Mouse (Mus musculus) macrophage (primary cell): Measurements from ENCODE around the gene Cdh6. TPM values are rescaled to one million over a fixed set of nuclear protein-coding genes. Genes with fewer than 3 reads are reported as not detected.

Source experiments
- H3K27ac ChIP-seq: fragments of 350-480 bp; formaldehyde crosslinking; 2 replicates; pipeline ENCODE4 v1.9.0; 2021
- H3K36me3 ChIP-seq: fragments of 350-480 bp; formaldehyde crosslinking; 2 replicates; pipeline ENCODE4 v1.9.0; 2021; ENCODE audit errors: inconsistent target
- H3K4me3 ChIP-seq: fragments of 350-480 bp; formaldehyde crosslinking; 2 replicates; pipeline ENCODE4 v1.9.0; 2021; ENCODE audit errors: inconsistent target
- H3K79me2 ChIP-seq: fragments of 350-480 bp; formaldehyde crosslinking; 2 replicates; pipeline ENCODE4 v1.9.0; 2021; ENCODE audit errors: inconsistent target
- WGBS: methylation state at CpG from one replicate; pipeline ENCODE4 v1.1.7; 2026; ENCODE audit warnings: inconsistent platforms; ENCODE audit not compliant: missing documents; 5-methylcytosine and 5-hydroxymethylcytosine counted together
- polyA plus RNA-seq: library from polyadenylated mRNA; stranded (reverse); fragments of 250-400 nt; gene quantifications from 3 replicates; pipeline ENCODE4 v1.2.4, GENCODE M21; 2018; ENCODE audit warnings: inconsistent platforms

Gene Cdh6
- polyA plus RNA-seq, 1 experiment from 2014 or later, result not detected

DNA sequence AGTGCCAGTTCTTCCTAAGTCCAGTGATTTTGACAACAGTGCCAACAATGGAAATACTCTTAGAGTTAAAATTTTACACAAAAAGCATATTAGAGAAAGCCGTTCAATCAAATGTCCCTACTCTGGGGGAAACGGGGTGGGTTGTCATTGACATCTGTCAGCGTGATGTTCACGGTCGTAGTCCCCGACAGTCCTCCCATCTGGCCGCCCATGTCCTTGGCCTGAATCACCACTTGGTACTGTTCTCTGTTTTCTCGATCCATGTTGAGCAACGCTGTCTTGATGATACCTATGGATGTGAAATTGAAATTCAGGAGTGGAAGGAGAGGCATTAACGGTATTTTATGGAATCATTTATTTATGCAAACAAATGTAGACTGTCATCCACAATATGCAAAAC, 116.2 kb downstream of the Cdh6 start:
- no peak overlapping the region for H3K4me3 ChIP-seq
- H3K79me2 ChIP-seq, result no peaks in the 10 kb centered on the region
- 92% methylated on average over 10 of the region's 10 CpGs for WGBS
- H3K36me3 ChIP-seq, result no peaks in the 10 kb centered on the region
- no peak overlapping the region for H3K27ac ChIP-seq

DNA sequence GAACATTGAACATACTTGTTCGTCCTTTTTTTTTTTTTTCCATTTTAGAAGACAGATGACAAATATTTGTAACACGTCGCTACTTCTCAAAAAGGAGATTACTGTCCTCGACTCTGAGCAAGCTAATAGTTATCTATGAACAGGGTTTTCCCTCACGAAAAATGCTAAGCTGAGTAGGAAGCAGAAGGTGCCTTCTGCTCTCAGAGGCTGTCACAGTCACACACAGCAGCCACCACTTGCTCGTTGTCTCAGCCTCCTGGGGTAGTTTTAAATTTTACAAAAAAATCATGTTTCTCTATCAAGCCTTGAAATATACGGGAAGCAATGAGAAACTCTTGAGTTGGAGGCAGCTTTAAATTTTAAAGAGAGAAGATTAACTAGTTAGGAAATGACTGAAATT, 125.6 kb downstream of the Cdh6 start:
- H3K4me3 ChIP-seq, result no peak overlapping the region
- H3K79me2 ChIP-seq, result no peaks in the 10 kb centered on the region
- H3K27ac ChIP-seq, result no peak overlapping the region
- WGBS, result 88% methylated on average over 7 of the region's 7 CpGs
- H3K36me3 ChIP-seq, result no peaks in the 10 kb centered on the region

DNA sequence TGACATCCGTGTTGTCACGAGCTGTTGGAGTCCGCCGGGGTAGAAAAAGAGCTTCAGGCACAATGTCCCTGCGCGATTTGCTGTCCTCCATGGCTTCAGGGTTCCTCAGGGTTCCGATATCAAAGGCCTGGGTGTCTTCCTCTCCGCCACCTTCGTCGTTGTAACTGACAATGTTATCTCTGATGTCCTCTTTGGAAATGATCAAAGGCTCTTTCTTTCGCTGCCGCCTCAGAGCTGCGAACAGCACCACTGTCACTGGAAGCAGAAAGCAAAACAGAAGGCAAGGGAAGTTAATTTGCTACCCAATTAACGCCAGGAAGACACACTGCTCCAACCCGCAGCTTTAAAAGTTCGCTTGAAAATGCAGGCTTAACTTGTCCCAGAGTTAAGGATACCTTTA, 139.0 kb downstream of the Cdh6 start:
- no peaks in the 10 kb centered on the region for H3K36me3 ChIP-seq
- WGBS, result 48% methylated on average over 16 of the region's 16 CpGs
- H3K4me3 ChIP-seq, result no peak overlapping the region
- H3K27ac ChIP-seq, result no peak overlapping the region
- H3K79me2 ChIP-seq, result no peaks in the 10 kb centered on the region

DNA sequence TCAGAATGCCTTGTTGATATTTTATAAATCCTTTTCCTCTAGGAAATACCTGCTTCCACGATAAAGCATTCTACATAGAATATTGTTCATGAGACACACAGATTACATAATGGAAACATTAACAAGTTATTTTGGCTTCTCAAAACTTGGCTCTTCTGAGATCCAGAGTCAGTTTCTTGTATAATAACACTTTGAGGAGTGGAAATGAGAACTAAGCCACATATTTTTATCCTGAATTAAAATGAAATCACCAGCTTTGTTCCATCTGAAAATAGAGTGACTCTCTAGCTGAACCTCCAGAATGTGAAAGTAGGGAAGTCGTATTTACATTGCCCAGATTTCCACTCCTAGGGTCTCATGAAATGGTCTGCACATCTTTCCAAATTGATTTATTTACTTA, 142.8 kb downstream of the Cdh6 start:
- H3K27ac ChIP-seq, result no peak overlapping the region
- 85% methylated on average over 2 of the region's 2 CpGs for WGBS
- no peak overlapping the region for H3K4me3 ChIP-seq
- no peaks in the 10 kb centered on the region for H3K36me3 ChIP-seq
- H3K79me2 ChIP-seq, result no peaks in the 10 kb centered on the region

- Histone ChIP-seq H3K27ac (no peak overlapping the region), H3K79me2 (no peaks in the 10 kb centered on the region), H3K4me3 (no peak overlapping the region), H3K36me3 (no peaks in the 10 kb centered on the region)
- WGBS, result 27% methylated on average over 5 of the region's 5 CpGs
These were observed 146.0 kb downstream of the Cdh6 start for GRCm38 (mm10) chr15:13027513-13027912.

GRCm38 (mm10) chr15:13016756-13017357, 156.6 kb downstream of the Cdh6 start:
- H3K4me3 ChIP-seq, result no peak overlapping the region
- no peaks in the 10 kb centered on the region for H3K79me2 ChIP-seq
- WGBS, result 77% methylated on average over 2 of the region's 2 CpGs
- H3K27ac ChIP-seq, result no peak overlapping the region
- no peaks in the 10 kb centered on the region for H3K36me3 ChIP-seq

DNA sequence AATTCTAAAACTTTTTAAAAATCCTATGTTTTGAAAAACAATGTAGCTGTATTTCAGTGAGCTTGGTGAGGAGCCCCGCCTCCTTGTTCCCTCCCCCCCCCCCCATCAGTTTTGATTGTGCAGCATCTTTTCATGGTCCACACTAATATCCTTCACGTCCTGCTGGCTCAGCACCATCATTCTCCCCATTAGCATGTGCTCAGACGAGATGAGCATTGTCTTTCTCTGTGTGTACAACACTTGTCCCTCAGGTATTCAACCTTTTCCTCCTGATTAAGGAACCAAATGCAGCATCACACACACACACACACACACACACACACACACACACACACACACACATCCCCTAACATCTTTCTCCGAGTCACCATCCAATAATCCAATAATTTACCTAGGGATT, 164.7 kb downstream of the Cdh6 start:
- WGBS, result 70% methylated on average over 4 of the region's 4 CpGs
- Histone ChIP-seq H3K79me2 (no peaks in the 10 kb centered on the region), H3K4me3 (no peak overlapping the region), H3K27ac (no peak overlapping the region), H3K36me3 (no peaks in the 10 kb centered on the region)

DNA sequence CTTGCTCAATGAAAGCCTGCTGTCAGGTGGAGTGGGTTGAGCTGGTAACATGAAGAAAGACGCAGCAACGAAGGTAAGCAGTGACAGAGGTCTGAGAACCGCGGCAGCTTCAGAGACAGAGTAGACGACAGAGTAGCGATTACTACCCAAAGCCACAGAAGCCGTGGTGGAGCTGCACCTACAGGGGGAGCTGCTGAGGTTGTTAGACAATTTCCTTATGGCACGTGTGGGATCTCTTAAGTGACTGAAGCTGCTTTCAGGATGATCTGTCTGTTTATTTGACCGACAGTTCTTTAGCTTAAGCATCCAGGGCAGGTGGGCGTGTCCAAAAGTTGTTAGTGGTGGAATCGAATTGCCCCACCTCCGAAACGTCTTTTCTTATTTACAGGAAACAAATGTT, 167.5 kb downstream of the Cdh6 start:
- 81% methylated on average over 11 of the region's 13 CpGs for WGBS
- Histone ChIP-seq H3K4me3 (no peak overlapping the region), H3K36me3 (no peaks in the 10 kb centered on the region), H3K79me2 (no peaks in the 10 kb centered on the region), H3K27ac (no peak overlapping the region)

DNA sequence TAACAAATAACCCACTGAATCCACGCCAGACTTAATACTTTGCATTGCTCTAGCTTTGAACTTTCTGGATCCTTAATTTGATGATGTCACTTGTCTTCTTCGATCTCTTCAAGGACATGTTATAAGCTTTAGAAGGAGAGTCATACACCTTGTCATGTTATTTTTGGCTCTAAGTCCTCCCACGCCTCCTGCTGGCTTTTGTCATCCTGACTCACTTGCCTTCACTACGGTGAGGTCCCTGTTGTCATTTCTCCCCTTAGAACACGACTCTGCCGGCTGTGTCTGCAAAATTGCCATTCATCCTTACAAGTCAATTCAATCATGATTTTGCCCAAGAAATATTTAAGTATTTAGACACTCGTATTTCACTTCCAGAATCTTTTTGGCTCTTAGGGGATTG, 171.9 kb downstream of the Cdh6 start:
- WGBS, result 80% methylated on average over 7 of the region's 7 CpGs
- Histone ChIP-seq H3K79me2 (no peaks in the 10 kb centered on the region), H3K27ac (no peak overlapping the region), H3K36me3 (no peaks in the 10 kb centered on the region), H3K4me3 (no peak overlapping the region)

- Histone ChIP-seq H3K36me3 (no peaks in the 10 kb centered on the region), H3K27ac (no peak overlapping the region), H3K79me2 (no peaks in the 10 kb centered on the region), H3K4me3 (no peak overlapping the region)
- WGBS, result 89% methylated on average over 9 of the region's 9 CpGs
These were observed 178.7 kb downstream of the Cdh6 start for GRCm38 (mm10) chr15:12994563-12995359.
